Mouse (Mus musculus): ENCODE measurements around the gene Immp2l.

DNA sequence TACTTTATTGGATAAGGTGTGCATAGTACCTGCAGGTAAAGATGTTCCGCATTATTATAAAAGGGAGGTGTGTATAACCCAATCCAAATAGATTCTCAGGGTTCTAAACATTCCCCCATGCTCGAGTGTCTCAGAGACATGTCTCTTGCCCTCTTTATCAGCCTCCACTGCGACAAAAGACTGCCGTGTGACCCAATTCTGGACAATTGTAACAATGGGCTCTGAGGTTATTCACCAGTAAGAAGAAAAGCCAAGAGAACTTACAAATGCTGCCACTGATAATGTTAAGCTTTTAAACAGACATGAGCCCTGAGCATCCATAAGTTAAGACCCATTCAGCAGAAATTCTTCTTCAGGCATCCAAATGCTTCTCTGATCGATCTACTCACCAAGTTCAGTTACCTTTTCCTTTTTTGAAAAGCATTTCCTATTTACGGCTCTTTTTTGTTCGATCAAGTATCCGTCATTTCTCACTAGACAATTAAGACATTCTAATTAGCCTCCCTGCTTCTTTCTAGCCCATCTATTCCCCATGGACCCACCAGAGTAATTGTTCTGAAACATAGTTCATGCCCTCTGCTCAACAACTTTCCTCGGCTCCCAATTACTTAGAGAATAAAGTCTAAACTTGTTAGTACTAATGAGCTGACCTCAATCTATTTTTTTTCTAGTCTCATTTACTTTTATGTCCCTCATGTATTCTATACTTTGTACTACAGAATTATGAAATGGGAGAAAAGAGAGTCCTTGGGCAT, 35.4 kb upstream of the Immp2l start:
- no peak for TF ChIP-seq CTCF (IDR thresholded peaks at IDR 0.05; ENCODE audit: low read depth, low read length)
- no peak for TF ChIP-seq POLR2A (IDR thresholded peaks at IDR 0.05; ENCODE audit: extremely low read depth, insufficient read depth, low read length)

All from liver, adult 2 months (tissue).